Mouse (Mus musculus): ENCODE data around the gene E130218I03Rik. TPM values are rescaled to one million over a fixed set of nuclear protein-coding genes. Genes with fewer than 3 reads are reported as not detected.

E130218I03Rik gene
- total RNA-seq, 1 experiment from 2014 or later = not detected

- ATAC-seq (replicated peaks in 1 of 2; ENCODE audit: insufficient read depth in 1 of 2, low FRiP score in 2 of 2, low TSS enrichment in 1 of 2, low read depth in 1 of 2, poor library complexity in 2 of 2, severe bottlenecking in 2 of 2) = no peak
These were observed 6.9 kb downstream of the E130218I03Rik start for GRCm38 (mm10) chr4:134250116-134250929.

GRCm38 (mm10) chr4:134250930-134251240 is 7.4 kb downstream of the E130218I03Rik start:
- no peak for ATAC-seq (replicated peaks in 1 of 2; ENCODE audit: insufficient read depth in 1 of 2, low FRiP score in 2 of 2, low TSS enrichment in 1 of 2, low read depth in 1 of 2, poor library complexity in 2 of 2, severe bottlenecking in 2 of 2)

GRCm38 (mm10) chr4:134251241-134252130 is 8.0 kb downstream of the E130218I03Rik start:
- ATAC-seq (replicated peaks in 1 of 2; ENCODE audit: insufficient read depth in 1 of 2, low FRiP score in 2 of 2, low TSS enrichment in 1 of 2, low read depth in 1 of 2, poor library complexity in 2 of 2, severe bottlenecking in 2 of 2) = 0 out of 4 replicates have a peak, but pooled peaks of 1 of the 2 experiments have one; percentile 3

GRCm38 (mm10) chr4:134252131-134252910 is 8.9 kb downstream of the E130218I03Rik start:
- no peak for ATAC-seq (replicated peaks in 1 of 2; ENCODE audit: insufficient read depth in 1 of 2, low FRiP score in 2 of 2, low TSS enrichment in 1 of 2, low read depth in 1 of 2, poor library complexity in 2 of 2, severe bottlenecking in 2 of 2)

GRCm38 (mm10) chr4:134252911-134253721 is 9.7 kb downstream of the E130218I03Rik start:
- 0 out of 4 replicates have a peak, but pooled peaks of 1 of the 2 experiments have one; percentile 1 for ATAC-seq (replicated peaks in 1 of 2; ENCODE audit: insufficient read depth in 1 of 2, low FRiP score in 2 of 2, low TSS enrichment in 1 of 2, low read depth in 1 of 2, poor library complexity in 2 of 2, severe bottlenecking in 2 of 2)

- ATAC-seq (replicated peaks in 1 of 2; ENCODE audit: insufficient read depth in 1 of 2, low FRiP score in 2 of 2, low TSS enrichment in 1 of 2, low read depth in 1 of 2, poor library complexity in 2 of 2, severe bottlenecking in 2 of 2) = no peak
These were observed 10.4 kb downstream of the E130218I03Rik start, which contains the start of gene Grrp1 for GRCm38 (mm10) chr4:134253722-134254324. Gene Grrp1 (minus strand): TSS chr4:134254106.

- no peak for ATAC-seq (replicated peaks in 1 of 2; ENCODE audit: insufficient read depth in 1 of 2, low FRiP score in 2 of 2, low TSS enrichment in 1 of 2, low read depth in 1 of 2, poor library complexity in 2 of 2, severe bottlenecking in 2 of 2)
These were observed 11.4 kb downstream of the E130218I03Rik start for GRCm38 (mm10) chr4:134254835-134255234.

- no peak for ATAC-seq (replicated peaks in 1 of 2; ENCODE audit: insufficient read depth in 1 of 2, low FRiP score in 2 of 2, low TSS enrichment in 1 of 2, low read depth in 1 of 2, poor library complexity in 2 of 2, severe bottlenecking in 2 of 2)
These were observed 12.4 kb downstream of the E130218I03Rik start for GRCm38 (mm10) chr4:134255854-134256253.

GRCm38 (mm10) chr4:134256407-134257197 is 13.1 kb downstream of the E130218I03Rik start:
- no peak for ATAC-seq (replicated peaks in 1 of 2; ENCODE audit: insufficient read depth in 1 of 2, low FRiP score in 2 of 2, low TSS enrichment in 1 of 2, low read depth in 1 of 2, poor library complexity in 2 of 2, severe bottlenecking in 2 of 2)

GRCm38 (mm10) chr4:134257198-134258009 is 13.9 kb downstream of the E130218I03Rik start:
- ATAC-seq (replicated peaks in 1 of 2; ENCODE audit: insufficient read depth in 1 of 2, low FRiP score in 2 of 2, low TSS enrichment in 1 of 2, low read depth in 1 of 2, poor library complexity in 2 of 2, severe bottlenecking in 2 of 2) = no peak

- peak; percentile 45 to 54; a peak in 2 of 4 replicates for ATAC-seq (replicated peaks in 1 of 2; ENCODE audit: insufficient read depth in 1 of 2, low FRiP score in 2 of 2, low TSS enrichment in 1 of 2, low read depth in 1 of 2, poor library complexity in 2 of 2, severe bottlenecking in 2 of 2)
These were observed 14.9 kb downstream of the E130218I03Rik start for GRCm38 (mm10) chr4:134258354-134258753.

GRCm38 (mm10) chr4:134263191-134263590 is 19.7 kb downstream of the E130218I03Rik start:
- peak in 1 of 2 experiments; percentile 42; a peak in 1 of 4 replicates for ATAC-seq (replicated peaks in 1 of 2; ENCODE audit: insufficient read depth in 1 of 2, low FRiP score in 2 of 2, low TSS enrichment in 1 of 2, low read depth in 1 of 2, poor library complexity in 2 of 2, severe bottlenecking in 2 of 2)

GRCm38 (mm10) chr4:134265860-134266585 is 22.6 kb downstream of the E130218I03Rik start:
- no peak for ATAC-seq (replicated peaks in 1 of 2; ENCODE audit: insufficient read depth in 1 of 2, low FRiP score in 2 of 2, low TSS enrichment in 1 of 2, low read depth in 1 of 2, poor library complexity in 2 of 2, severe bottlenecking in 2 of 2)

GRCm38 (mm10) chr4:134268102-134268655 is 24.7 kb downstream of the E130218I03Rik start:
- ATAC-seq (replicated peaks in 1 of 2; ENCODE audit: insufficient read depth in 1 of 2, low FRiP score in 2 of 2, low TSS enrichment in 1 of 2, low read depth in 1 of 2, poor library complexity in 2 of 2, severe bottlenecking in 2 of 2) = peak; percentile 46 to 53; a peak in 3 of 4 replicates

All from hematopoietic stem cell, adult 5-6 weeks (primary cell).